Mouse (Mus musculus): ENCODE data around the gene B230104I21Rik. TPM values are rescaled to one million over a fixed set of nuclear protein-coding genes. Genes with fewer than 3 reads are reported as not detected.

The B230104I21Rik gene
- polyA plus RNA-seq, 1 experiment: not detected

DNA sequence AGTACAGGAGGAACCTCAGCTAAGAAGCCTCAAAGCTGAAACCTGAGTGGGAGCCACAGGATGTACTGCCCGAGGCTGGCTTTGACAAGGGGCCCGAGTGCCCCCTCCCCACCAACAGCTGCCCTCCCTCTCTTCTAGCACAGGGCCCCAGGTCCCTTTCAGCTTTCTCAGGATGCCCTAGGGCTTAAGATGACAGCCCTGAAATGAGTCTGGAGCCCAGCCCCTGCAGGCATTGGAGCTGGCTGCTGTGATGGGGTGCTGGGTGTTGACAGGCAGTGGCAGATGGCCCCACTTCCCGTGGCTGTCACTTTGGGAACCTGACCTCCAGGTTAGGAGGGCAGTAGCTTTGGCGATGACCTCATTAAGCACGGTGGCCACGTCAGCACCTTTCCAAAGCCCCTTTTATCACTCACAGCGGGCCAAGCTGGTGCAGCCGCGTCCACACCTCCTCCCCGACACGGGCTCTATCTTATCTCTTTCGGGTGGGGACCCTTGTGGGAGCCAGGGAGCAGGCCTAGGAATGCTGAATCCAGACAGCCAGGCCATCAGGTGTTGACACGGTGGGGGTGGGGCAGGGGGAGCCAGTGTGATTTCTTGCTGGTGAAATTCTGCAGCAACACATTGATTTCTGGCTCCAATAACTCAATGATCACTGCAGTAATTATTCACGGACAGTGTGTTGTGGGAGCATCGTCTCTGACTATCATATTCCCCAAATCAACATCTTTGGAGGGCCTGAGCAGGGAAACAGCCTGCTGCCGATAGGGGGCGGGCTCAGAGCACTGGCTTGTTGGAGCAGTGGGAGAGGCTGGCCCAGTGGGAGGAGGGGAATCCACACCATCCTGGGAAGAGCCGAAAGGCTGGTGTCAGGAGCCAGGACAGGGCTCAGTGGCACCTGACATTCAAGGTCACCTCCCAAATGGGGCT lies 57.5 kb downstream of the B230104I21Rik start:
- DNase-seq (ENCODE audit: low spot score): no peak

- DNase-seq (ENCODE audit: low spot score): no peak
Observed at GRCm38 (mm10) chr4:154394123-154394722, 58.3 kb downstream of the B230104I21Rik start.

DNA sequence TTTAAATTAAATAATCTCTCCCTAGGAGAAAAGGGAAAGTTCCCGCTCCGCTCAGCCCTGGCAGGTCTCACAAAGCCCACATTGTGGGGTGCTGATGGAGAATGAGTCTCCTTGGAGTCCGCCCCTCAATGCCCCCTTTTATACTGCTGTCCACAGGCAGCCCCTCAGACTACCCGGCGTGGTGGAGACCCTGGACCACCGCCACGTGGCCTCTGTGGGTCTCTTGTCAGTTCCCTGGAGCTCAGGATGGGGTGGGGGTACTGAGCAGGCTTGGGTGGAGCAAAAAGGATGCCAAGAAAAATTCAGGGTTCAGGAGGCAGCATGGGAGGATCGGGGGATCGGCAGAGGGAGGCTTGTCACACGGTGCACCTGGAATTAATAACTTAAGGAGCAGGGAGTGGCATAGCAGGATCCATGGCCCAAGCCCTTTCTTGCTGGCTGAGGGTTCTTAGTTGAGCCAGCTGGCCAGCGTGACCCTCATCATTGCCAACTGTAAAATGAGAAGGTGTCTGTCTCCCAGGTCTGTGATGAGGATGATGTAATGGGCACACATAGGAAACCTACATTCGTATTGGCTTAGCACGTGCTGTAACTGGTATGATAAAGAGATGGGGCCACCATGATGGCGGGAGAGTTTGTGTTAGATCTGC lies 60.9 kb downstream of the B230104I21Rik start:
- DNase-seq (ENCODE audit: low spot score): no peak

Other genes starting within 250 kb of the B230104I21Rik start
- gene Trp73, start 195.9 kb upstream of the B230104I21Rik start, polyA plus RNA-seq (2012; rRNA removed): 0.03 TPM in 1 of 2 replicates, not detected in the other
- gene Wrap73, start 193.8 kb upstream of the B230104I21Rik start, polyA plus RNA-seq (2012; rRNA removed): 12.1 and 13.2 TPM in 2 replicates
- 164 and 166 TPM in 2 replicates for gene Tprgl, start 175.5 kb upstream of the B230104I21Rik start, polyA plus RNA-seq (2012; rRNA removed)
- 7.6 and 11.1 TPM in 2 replicates for gene Megf6, start 165.4 kb upstream of the B230104I21Rik start, polyA plus RNA-seq (2012; rRNA removed)
- gene Arhgef16, start 34.5 kb upstream of the B230104I21Rik start, polyA plus RNA-seq (2012; rRNA removed): 10.9 and 11.4 TPM in 2 replicates

All from urinary bladder, adult 2 months (tissue).